Mouse (Mus musculus) heart, postnatal 0 days (tissue): Measurements from ENCODE around the gene Park7.

Experiments
- CTCF ChIP-seq: IDR thresholded peaks from 2 replicates; pipeline ENCODE4 v1.5.1; 2016; ENCODE audit warnings: antibody characterized with exemption, control low read depth, low read depth
- EP300 ChIP-seq: IDR thresholded peaks from 2 replicates; pipeline ENCODE4 v1.6.1; 2016; ENCODE audit warnings: antibody characterized with exemption, low read depth

GRCm38 (mm10) chr4:150866494-150866893, 47.7 kb downstream of the Park7 start:
- TF ChIP-seq CTCF: no peak
- no peak for TF ChIP-seq EP300
